Mouse (Mus musculus): ENCODE data around the gene Lta. TPM values are rescaled to one million over a fixed set of nuclear protein-coding genes. Genes with fewer than 3 reads are reported as not detected.
A peak's percentile ranks its signal among the peaks of the same experiment; 100 is the strongest.

Gene Lta
- total RNA-seq, 2 experiments from 2014 or later: 0.17 TPM; not detected in 1

DNA sequence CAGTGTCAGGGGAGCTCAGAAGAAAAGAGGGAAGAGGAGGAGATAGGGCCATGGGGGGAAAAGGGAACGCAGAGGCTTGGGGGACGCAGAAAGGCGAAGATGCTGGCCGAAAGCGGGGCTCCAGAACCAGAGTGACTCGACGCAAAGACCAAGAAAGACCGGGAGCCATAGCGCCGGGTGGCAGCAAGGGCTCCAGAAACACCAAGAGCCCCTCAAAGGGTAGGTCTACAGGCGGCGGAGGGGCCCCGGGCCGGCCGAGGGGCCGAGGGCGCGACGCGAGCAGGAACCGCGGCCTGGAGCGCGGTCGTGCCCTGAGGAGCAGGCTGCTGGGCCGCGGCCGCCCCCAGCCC is 41.0 kb downstream of the Lta start:
- DNase-seq: no peak
- intact Hi-C loops (cut with DNase I): loop anchor here (5.0 kb wide), 1 partner anchor 37 kb away; the partner anchor contains the start of gene D17H6S53E

DNA sequence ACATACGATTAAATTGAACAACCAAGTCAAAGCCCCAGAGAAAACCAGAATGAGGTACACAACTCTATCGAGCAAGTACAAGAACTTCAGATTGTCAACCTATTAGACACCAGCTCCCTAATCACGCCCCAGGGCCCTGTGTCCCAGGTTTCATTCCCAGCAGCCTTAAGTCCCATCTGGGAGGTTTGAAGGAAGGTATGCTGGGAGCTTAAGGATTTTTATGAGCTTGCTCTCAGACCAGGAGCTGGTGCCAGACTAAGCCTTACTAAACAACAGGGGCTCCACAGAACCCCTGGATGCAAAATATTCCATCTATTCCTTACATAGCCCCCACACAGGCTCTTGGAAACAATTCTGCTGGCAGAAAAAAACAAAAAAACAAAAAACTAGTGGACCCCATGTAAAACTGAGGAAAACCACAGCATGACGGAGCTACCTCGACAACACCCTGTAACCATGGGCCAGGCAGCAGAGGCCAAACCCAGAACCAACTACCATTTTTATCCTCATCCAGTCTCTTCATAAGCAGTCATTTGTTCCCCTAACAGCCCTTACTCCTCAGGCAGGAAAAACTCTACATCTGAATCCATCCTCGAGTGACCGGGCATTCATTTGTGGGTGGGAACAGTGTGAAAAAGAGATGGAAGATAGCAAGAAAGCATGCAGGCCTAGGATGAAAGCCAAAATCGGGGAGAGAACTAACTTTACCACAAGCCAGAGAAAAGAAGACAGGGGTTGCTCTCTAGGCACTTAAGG is 41.6 kb downstream of the Lta start:
- intact Hi-C loops (cut with DNase I): loop anchor here (2.0 to 5.0 kb wide), 2 partner anchors 27 to 36 kb away; partner anchors contain the start of gene D17H6S53E
- DNase-seq: peak; percentile 37 to 53

- DNase-seq: peak; percentile 47 to 56
- intact Hi-C loops (cut with DNase I): loop anchor here (2.0 to 5.0 kb wide), 2 partner anchors 26 to 35 kb away; partner anchors contain the start of gene D17H6S53E
Measured at GRCm38 (mm10) chr17:35162730-35163129, 42.4 kb downstream of the Lta start.

GRCm38 (mm10) chr17:35162121-35162520 is 43.0 kb downstream of the Lta start:
- intact Hi-C loops (cut with DNase I): loop anchor here (2.0 to 5.0 kb wide), 2 partner anchors 25 to 35 kb away; partner anchors contain the start of gene D17H6S53E
- DNase-seq: no peak

GRCm38 (mm10) chr17:35161421-35161820 is 43.7 kb downstream of the Lta start:
- no peak for DNase-seq
- intact Hi-C loops (cut with DNase I): loop anchor here (2.0 to 5.0 kb wide), 2 partner anchors 17 to 34 kb away; partner anchors contain the start of gene D17H6S53E

DNA sequence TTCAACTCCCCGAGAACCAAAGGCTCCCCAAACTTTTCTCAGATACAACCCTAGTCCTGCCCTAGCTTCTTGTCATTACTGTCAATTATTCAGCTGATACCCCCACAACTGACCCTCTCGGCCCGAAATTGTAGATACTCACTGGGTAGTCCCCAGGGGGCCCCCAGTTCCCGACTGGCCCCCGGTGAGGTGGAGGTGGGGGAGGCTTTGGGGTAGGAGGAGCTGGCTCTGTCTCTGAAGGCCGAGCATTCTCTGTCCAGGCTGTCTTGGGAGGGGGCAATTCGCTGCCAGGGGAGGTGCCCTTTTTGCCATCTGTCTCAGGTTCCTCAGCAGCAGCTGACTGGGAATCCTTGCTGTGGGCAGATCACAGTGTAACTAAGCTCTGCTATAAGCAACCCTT is 45.5 kb downstream of the Lta start:
- intact Hi-C loops (cut with DNase I): loop anchor here (2.0 to 5.0 kb wide), 2 partner anchors 15 to 32 kb away; partner anchors contain the start of gene D17H6S53E
- DNase-seq: no peak

GRCm38 (mm10) chr17:35158850-35159593 is 46.1 kb downstream of the Lta start:
- no peak for DNase-seq
- intact Hi-C loops (cut with DNase I): no loop called here

GRCm38 (mm10) chr17:35157661-35158175 is 47.4 kb downstream of the Lta start:
- intact Hi-C loops (cut with DNase I): no loop called here
- DNase-seq: no peak

DNA sequence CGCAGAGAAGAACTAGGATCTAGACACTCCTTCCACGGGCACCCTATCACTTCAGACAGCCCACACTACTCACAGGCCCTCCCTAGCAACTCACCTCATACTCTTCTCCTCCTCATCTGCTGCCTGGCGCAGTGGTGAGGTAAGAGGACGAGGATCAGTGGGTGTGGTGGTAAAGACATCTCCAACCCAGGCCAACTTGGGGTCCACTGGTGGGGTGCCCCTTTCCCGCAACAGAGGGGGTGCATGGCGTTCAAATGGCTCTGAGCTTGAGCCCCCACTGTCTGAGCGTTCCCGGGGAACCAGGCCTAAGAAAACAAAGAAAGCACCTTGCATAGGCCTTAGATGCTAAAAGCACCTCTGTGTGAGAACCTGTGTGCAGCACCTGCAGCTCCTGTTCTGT is 47.9 kb downstream of the Lta start:
- intact Hi-C loops (cut with DNase I): no loop called here
- no peak for DNase-seq

DNA sequence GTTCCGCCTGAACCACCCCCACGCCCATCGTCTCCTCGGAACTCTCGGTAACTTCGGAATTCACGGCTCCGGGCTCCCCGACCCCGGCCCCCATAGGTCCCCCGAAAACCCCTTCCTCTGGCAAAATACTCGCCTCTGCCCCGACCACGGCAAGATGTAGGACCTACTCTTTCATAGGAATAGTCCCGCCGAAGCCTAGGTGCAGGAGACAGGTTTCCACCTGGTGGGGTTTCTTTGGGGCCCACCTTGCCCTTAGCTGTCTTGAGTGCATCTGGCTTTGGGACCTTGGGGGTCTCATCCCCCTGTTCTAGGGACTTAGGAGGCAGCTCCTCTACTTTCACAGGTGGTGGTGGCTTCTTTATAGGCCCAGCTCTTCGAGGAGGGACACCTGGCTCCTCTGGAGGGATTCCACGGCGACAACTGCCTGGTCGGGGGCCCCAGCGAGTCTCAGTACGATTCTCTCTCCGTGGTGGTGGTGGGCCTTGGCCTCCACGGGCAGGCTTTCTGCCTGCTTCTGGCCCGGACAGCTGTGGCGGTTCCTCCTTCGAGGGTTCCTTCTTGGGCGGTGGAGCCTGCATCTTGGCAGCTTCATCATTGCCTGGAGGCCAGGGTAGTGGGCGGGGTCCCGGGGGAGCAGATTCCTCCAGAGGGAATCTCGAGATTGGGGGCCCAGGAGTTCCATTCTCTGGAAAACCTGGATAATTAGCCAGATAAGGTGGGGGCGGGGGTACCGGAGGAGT is 48.5 kb downstream of the Lta start:
- no peak for DNase-seq
- intact Hi-C loops (cut with DNase I): no loop called here

GRCm38 (mm10) chr17:35155451-35155850 is 49.7 kb downstream of the Lta start:
- intact Hi-C loops (cut with DNase I): no loop called here
- DNase-seq: no peak

- intact Hi-C loops (cut with DNase I): no loop called here
- no peak for DNase-seq
Measured at GRCm38 (mm10) chr17:35154616-35155015, 50.5 kb downstream of the Lta start.

DNA sequence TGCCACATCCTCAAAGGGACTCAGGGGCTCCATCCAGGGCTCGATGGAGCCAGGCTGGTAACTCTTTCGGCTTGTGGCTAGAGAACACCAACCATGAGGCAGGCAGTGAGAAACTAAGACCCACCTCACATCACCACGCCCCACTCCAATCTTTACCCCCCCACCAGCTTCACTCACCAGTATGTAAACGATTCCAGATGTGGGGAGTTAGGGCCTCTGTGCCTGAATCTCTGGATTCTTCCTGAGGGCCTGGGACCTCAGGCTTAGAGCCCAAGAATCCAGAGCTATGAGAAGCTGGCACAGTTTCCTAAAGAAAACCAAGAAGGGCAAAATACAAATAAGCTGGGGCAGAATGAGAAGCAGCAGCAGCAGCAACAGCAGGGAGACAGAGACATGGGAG is 51.2 kb downstream of the Lta start:
- no peak for DNase-seq
- intact Hi-C loops (cut with DNase I): loop anchor here (2.0 kb wide), 1 partner anchor 15 kb away; no protein-coding TSS in a partner anchor

Small RNA genes lying within 50 kb of the gene (microRNA-seq; reads per million reads assigned to microRNA genes)
- gene Mir6973a (0 reads per million in 2 experiments), gene Mir6974 (0 reads per million in 2 experiments), gene Mir6975 (1.2 to 2.8 reads per million in 2 experiments), gene Mir8094 (0 to 0.71 reads per million in 2 experiments)

Other genes starting within 250 kb of the Lta start
- 1 to 10 TPM; 3.9 to 4.5 TPM for gene Hspa1b, start 246.1 kb downstream of the Lta start, total RNA-seq (2021)
- gene Gm20481, start 235.4 kb downstream of the Lta start, total RNA-seq (2021): not detected
- gene Hspa1a, start 233.2 kb downstream of the Lta start, total RNA-seq (2021): 1 to 10 TPM; 2.6 TPM
- gene Hspa1l, start 232.6 kb downstream of the Lta start, total RNA-seq (2021): 1 to 10 TPM; 4.0 to 4.1 TPM
- gene Lsm2, start 223.5 kb downstream of the Lta start, total RNA-seq (2021): 10 to 100 TPM; 28.8 to 31.7 TPM
- 10 to 100 TPM; 34.5 to 35.6 TPM for gene Vars, start 204.4 kb downstream of the Lta start, total RNA-seq (2021)
- 1 to 10 TPM; 3.3 to 3.8 TPM for gene Vwa7, start 188.8 kb downstream of the Lta start, total RNA-seq (2021)
- gene Sapcd1, start 177.3 kb downstream of the Lta start, total RNA-seq (2021): under 1 TPM in 1 of 2 experiments, not detected in 1; 0.38 TPM
- 1 to 10 TPM; 2.0 TPM for gene Msh5, start 158.6 kb downstream of the Lta start, total RNA-seq (2021)
- gene Clic1, start 155.4 kb downstream of the Lta start, total RNA-seq (2021): 100 to 1,000 TPM; 115 to 118 TPM
- 10 to 100 TPM; 84.5 to 86.1 TPM for gene Ddah2, start 146.3 kb downstream of the Lta start, total RNA-seq (2021)
- gene Ly6g6c, start 140.0 kb downstream of the Lta start, total RNA-seq (2021): not detected
- gene Mpig6b, start 139.2 kb downstream of the Lta start, total RNA-seq (2021): under 1 TPM; 0.55 to 0.77 TPM
- under 1 TPM; 0.24 to 0.37 TPM for gene Ly6g6e, start 128.4 kb downstream of the Lta start, total RNA-seq (2021)
- 1 to 10 TPM; 1.1 to 1.2 TPM for gene Ly6g6d, start 127.3 kb downstream of the Lta start, total RNA-seq (2021)
- gene Ly6g6f, start 119.7 kb downstream of the Lta start, total RNA-seq (2021): not detected
- 10 to 100 TPM; 51.0 to 55.7 TPM for gene Abhd16a, start 116.1 kb downstream of the Lta start, total RNA-seq (2021)
- not detected for gene Ly6g5c, start 97.1 kb downstream of the Lta start, total RNA-seq (2021)
- gene Ly6g5b, start 89.9 kb downstream of the Lta start, total RNA-seq (2021): under 1 TPM in 1 of 2 experiments, not detected in 1; 0.67 TPM
- gene Gpank1, start 83.9 kb downstream of the Lta start, total RNA-seq (2021): 1 to 10 TPM; 6.6 to 8.3 TPM
- 100 to 1,000 TPM; 183 to 187 TPM for gene Csnk2b, start 83.3 kb downstream of the Lta start, total RNA-seq (2021)
- gene D17H6S53E, start 79.0 kb downstream of the Lta start, total RNA-seq (2021): 10 to 100 TPM; 28.5 to 32.4 TPM
- not detected for gene Apom, start 73.3 kb downstream of the Lta start, total RNA-seq (2021)
- 100 to 1,000 TPM; 285 to 291 TPM for gene Bag6, start 70.2 kb downstream of the Lta start, total RNA-seq (2021)
- gene Prrc2a, start 40.5 kb downstream of the Lta start, total RNA-seq (2021): 100 to 1,000 TPM; 195 to 211 TPM
- gene Aif1, start 29.3 kb downstream of the Lta start, total RNA-seq (2021): 1 to 10 TPM; 2.9 to 4.6 TPM
- gene Lst1, start 16.9 kb downstream of the Lta start, total RNA-seq (2021): 1 to 10 TPM; 2.8 to 4.5 TPM
- gene Ltb, start 10.9 kb downstream of the Lta start, total RNA-seq (2021): 1 to 10 TPM in 1 of 2 experiments, under 1 TPM in 1; 0.94 to 1.2 TPM
- under 1 TPM; 0.72 to 0.87 TPM for gene Tnf, start 3.3 kb downstream of the Lta start, total RNA-seq (2021)
- under 1 TPM in 1 of 2 experiments, not detected in 1; 0.84 TPM for gene Gm16181, start 15.5 kb upstream of the Lta start, total RNA-seq (2021)
- gene Atp6v1g2, start 28.3 kb upstream of the Lta start, total RNA-seq (2021): 1 to 10 TPM; 4.9 to 5.7 TPM
- gene Nfkbil1, start 30.4 kb upstream of the Lta start, total RNA-seq (2021): 10 to 100 TPM in 1 of 2 experiments, 1 to 10 TPM in 1; 10.0 to 12.2 TPM
- 100 to 1,000 TPM; 163 to 169 TPM for gene Ddx39b, start 36.4 kb upstream of the Lta start, total RNA-seq (2021)
- 10 to 100 TPM; 67.7 to 69.9 TPM for gene H2-D1, start 57.4 kb upstream of the Lta start, total RNA-seq (2021)
- 1 to 10 TPM in 1 of 2 experiments, under 1 TPM in 1; 0.55 to 1.1 TPM for gene H2-Q1, start 115.1 kb upstream of the Lta start, total RNA-seq (2021)
- gene H2-Q2, start 136.9 kb upstream of the Lta start, total RNA-seq (2021): 1 to 10 TPM in 1 of 2 experiments, under 1 TPM in 1; 0.89 to 1.2 TPM
- 10 to 100 TPM in 1 of 2 experiments, 1 to 10 TPM in 1; 8.5 to 10.6 TPM for gene H2-Q4, start 174.3 kb upstream of the Lta start, total RNA-seq (2021)
- under 1 TPM; 0.25 to 0.38 TPM for gene H2-Q6, start 219.5 kb upstream of the Lta start, total RNA-seq (2021)
- 1 to 10 TPM; 1.2 to 1.3 TPM for gene H2-Q7, start 233.8 kb upstream of the Lta start, total RNA-seq (2021)